Mouse (Mus musculus) ES-E14 (cell line): ENCODE results near the gene Rab7b. TPM values are rescaled to one million over a fixed set of nuclear protein-coding genes. Genes with fewer than 3 reads are reported as not detected.

Experiments used
- DNase-seq: peaks from one replicate; pipeline ENCODE4 v3.0.0-alpha.2; 2013; ENCODE audit warnings: low read depth, low spot score
- H3K27ac ChIP-seq: 2 replicates; pipeline ENCODE4 v1.5.1; 2012; ENCODE audit warnings: low read depth, mild to moderate bottlenecking, low read length, moderate library complexity, mixed read lengths; ENCODE audit not compliant: poor library complexity, insufficient read depth, severe bottlenecking
- H3K36me3 ChIP-seq: 2 replicates; pipeline ENCODE4 v1.6.1; 2012; ENCODE audit warnings: mild to moderate bottlenecking, low read length, moderate library complexity, mixed read lengths; ENCODE audit not compliant: control insufficient read depth, poor library complexity, insufficient read depth, severe bottlenecking
- H3K4me1 ChIP-seq, 2 experiments: fragments of 150-350 bp in 1 of 2; sonication (generic) in 1 of 2; 2 replicates each; pipeline ENCODE4 v1.6.1; 2012; ENCODE audit warnings: low read length in 2 of 2, mild to moderate bottlenecking in 1 of 2, mixed read lengths in 1 of 2; ENCODE audit not compliant: control insufficient read depth in 2 of 2, insufficient read depth in 2 of 2, poor library complexity in 1 of 2
- H3K4me3 ChIP-seq, 2 experiments: fragments of 150-350 bp in 1 of 2; sonication (generic) in 1 of 2; 2 replicates each; pipeline ENCODE4 v1.5.1; 2012; ENCODE audit warnings: low read length in 2 of 2, low read depth in 1 of 2, mild to moderate bottlenecking in 1 of 2, mixed read lengths in 1 of 2; ENCODE audit not compliant: insufficient read depth in 1 of 2, poor library complexity in 1 of 2, severe bottlenecking in 1 of 2
- H3K9ac ChIP-seq: 2 replicates; pipeline ENCODE4 v1.6.1; 2012; ENCODE audit warnings: low read depth, mild to moderate bottlenecking, low read length, mixed read lengths; ENCODE audit not compliant: poor library complexity, insufficient read depth, severe bottlenecking
- H3K9me3 ChIP-seq: fragments of 150-350 bp; sonication (generic); 2 replicates; pipeline ENCODE4 v1.6.1; 2012; ENCODE audit warnings: low read depth, mild to moderate bottlenecking, low read length; ENCODE audit not compliant: control insufficient read depth, insufficient read depth
- CHD2 ChIP-seq: IDR thresholded peaks from 2 replicates; pipeline ENCODE4 v1.6.1; 2014; ENCODE audit warnings: mild to moderate bottlenecking, low read depth, low read length, inconsistent platforms
- HCFC1 ChIP-seq: IDR thresholded peaks from 2 replicates; pipeline ENCODE4 v1.6.1; 2012; ENCODE audit warnings: low read length, inconsistent platforms, borderline replicate concordance; ENCODE audit not compliant: insufficient read depth
- MAFK ChIP-seq: IDR thresholded peaks from 2 replicates; pipeline ENCODE4 v1.6.1; 2014; ENCODE audit warnings: mild to moderate bottlenecking, low read depth, low read length, inconsistent platforms; ENCODE audit not compliant: insufficient read depth
- ZC3H11A ChIP-seq: IDR thresholded peaks from 2 replicates; pipeline ENCODE4 v1.6.1; 2012; ENCODE audit warnings: low read depth, mild to moderate bottlenecking, inconsistent platforms, low read length, borderline replicate concordance
- ZNF384 ChIP-seq: IDR thresholded peaks from 2 replicates; pipeline ENCODE4 v1.6.1; 2012; ENCODE audit warnings: low read depth, low read length, inconsistent platforms
- in situ Hi-C, 2 experiments: fragments of 600-800 bp; cut with MboI; formaldehyde crosslinking; loops; one replicate each; pipeline ENCODE4 v1.15.1; 2025; ENCODE audit warnings: low sequenced_read_pairs in 2 of 2, inconsistent platforms in 1 of 2; ENCODE audit not compliant: unreplicated experiment in 2 of 2
- total RNA-seq: library from RNA; depleted of rRNA; stranded (reverse); fragments of 300-350 nt; gene quantifications from 2 replicates; pipeline ENCODE4 v1.2.3, GENCODE M21; 2012

The Rab7b gene
- total RNA-seq, 1 experiment, result 0.18 TPM

DNA sequence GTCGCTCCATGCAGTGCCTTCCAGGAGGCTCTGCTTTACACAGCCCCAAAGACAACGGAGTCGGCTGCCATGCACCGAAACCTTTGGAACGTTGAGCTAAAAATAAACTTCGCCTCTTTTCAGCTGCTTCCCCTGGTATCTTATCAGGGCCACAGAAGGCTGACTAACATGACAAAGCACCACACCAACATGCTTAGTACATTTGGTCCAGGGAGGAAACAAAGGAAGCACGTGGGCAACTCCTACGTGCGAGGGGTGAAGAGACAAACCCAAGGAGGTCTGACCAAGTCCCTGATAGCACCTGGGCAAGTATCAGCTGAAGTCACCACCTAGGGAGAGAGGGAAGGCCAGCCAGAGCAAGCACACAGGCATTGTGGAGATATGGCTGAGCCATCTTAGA lies 48.0 kb downstream of the Rab7b start:
- Histone ChIP-seq H3K9ac (no peak overlapping the region), H3K4me1 (no peaks in the 10 kb centered on the region), H3K27ac (no peak overlapping the region), H3K4me3 (no peak overlapping the region), H3K36me3 (no peaks in the 10 kb centered on the region), H3K9me3 (peaks cover 2% of the 10 kb centered on the region; the same call in 1 of the 2 replicates)
- no peak for DNase-seq
- in situ Hi-C loops, result no loop called here
- TF ChIP-seq CHD2 (no peak), MAFK (no peak), ZNF384 (no peak), ZC3H11A (no peak), HCFC1 (no peak)

DNA sequence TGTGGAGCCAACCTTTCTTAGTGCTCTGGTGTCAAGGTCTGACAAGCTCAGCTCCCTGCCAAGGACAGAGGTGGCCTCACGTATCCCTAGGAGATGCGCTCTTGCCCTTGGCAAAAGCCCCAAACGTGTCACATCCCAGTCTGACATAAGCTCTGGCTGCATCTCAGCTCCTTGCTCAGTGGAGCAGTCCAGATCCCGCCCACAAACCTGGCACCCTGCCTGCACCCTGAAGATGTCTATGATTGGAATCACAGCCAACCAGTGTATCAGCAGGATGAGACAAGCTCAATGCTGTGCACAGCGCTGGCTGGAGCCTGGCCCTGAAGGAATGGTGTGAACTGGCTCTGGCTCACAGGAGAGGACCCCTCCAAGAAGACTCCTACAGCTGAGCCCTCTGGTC lies 48.8 kb downstream of the Rab7b start:
- no peak for DNase-seq
- no peaks in the 10 kb centered on the region for H3K36me3 ChIP-seq
- H3K9ac ChIP-seq, result no peak overlapping the region
- H3K9me3 ChIP-seq, result peaks cover 2% of the 10 kb centered on the region; the same call in 1 of the 2 replicates
- in situ Hi-C loops, result no loop called here
- H3K4me1 ChIP-seq, result no peaks in the 10 kb centered on the region
- H3K27ac ChIP-seq, result no peak overlapping the region
- no peak overlapping the region for H3K4me3 ChIP-seq
- TF ChIP-seq ZNF384 (no peak), CHD2 (no peak), MAFK (no peak), HCFC1 (no peak), ZC3H11A (no peak)

DNA sequence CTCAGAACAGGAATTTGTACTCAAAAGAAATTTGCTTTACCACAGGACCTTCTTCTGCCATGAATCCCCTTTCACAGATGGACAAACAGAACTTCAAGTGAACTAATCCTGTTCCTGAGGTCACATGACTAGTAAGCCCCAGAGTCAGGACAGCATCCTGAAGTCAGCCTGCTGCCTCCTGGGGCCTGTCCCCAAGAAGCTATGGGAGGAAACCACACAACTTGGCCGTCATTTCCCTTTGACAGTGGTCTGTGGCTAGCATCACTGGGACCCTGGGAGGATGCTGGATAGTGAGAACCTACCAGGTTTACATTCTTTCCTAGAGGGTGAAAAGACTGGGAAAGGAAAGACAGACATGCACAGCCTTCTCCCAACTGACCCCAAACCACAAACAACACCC lies 50.3 kb downstream of the Rab7b start:
- no peak overlapping the region for H3K4me3 ChIP-seq
- H3K9me3 ChIP-seq, result no peaks in the 10 kb centered on the region
- in situ Hi-C loops, result no loop called here
- no peak overlapping the region for H3K27ac ChIP-seq
- TF ChIP-seq ZC3H11A (no peak), CHD2 (no peak), HCFC1 (no peak), MAFK (no peak), ZNF384 (no peak)
- no peak for DNase-seq
- no peaks in the 10 kb centered on the region for H3K36me3 ChIP-seq
- no peak overlapping the region for H3K9ac ChIP-seq
- no peaks in the 10 kb centered on the region for H3K4me1 ChIP-seq

DNA sequence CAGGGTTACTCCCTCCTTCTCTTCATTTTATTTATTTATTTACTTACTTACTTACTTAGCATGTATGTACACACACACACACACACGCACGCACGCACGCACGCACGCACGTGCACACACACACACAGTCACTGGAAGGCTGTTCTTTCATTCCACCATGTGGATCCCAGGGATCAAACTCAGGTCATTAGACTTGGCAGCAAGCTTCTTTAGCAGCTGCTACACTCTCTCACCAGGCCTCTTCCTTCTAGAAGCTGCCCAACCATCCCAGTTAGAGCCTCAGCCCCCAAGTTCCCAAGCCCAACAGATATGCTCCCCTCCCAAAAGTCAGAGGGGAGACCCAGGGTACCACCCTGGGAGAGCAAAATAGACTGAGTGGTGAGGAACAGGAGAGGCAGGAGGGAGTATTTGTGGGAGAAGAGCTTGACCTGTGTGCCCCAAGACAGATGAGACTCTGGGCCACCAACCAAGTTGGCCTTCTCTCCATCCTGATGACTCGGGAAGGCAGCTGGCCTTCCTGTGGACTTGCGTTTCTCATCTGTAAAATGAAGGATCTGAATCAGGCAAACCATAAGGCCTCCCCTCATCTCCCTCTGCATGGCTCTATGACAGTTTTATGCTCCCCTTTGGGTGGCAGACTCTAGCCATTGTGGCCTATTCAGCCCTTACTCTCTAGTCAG lies 51.1 kb downstream of the Rab7b start:
- no peak for DNase-seq
- in situ Hi-C loops, result no loop called here
- Histone ChIP-seq H3K36me3 (no peaks in the 10 kb centered on the region), H3K9ac (no peak overlapping the region), H3K4me1 (no peaks in the 10 kb centered on the region), H3K4me3 (no peak overlapping the region), H3K27ac (no peak overlapping the region), H3K9me3 (no peaks in the 10 kb centered on the region)
- TF ChIP-seq ZNF384 (no peak), HCFC1 (no peak), MAFK (no peak), CHD2 (no peak), ZC3H11A (no peak)

DNA sequence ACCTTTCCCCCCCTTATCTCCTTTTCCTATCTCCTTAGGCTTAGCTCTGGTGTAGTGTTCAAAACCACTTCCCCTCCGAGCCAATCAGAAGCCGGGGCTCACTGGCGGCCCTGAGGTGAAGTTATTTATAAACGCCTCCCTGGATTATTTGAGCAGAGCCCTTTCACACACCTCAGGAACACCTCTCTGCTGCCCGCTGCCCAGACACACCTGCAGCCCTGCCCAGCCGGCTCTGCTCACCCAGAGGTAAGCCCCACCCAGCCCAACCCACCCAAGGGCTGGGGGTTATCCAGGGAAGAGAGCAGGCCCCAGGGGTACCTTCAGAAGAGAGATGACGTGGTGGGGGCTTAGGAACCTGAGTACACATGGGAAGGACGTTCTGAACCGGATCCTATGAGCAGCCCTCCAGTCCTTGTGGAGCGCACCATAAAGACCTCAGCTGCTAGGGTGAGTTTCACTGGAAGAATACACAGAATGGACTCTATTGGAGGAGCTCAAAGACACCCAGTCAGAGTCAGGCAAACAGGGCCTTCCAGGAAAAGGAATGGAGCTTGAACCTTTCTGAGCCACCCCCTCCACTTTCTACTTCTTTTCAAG lies 55.5 kb downstream of the Rab7b start, which contains the start of gene Slc26a9:
Gene Slc26a9, plus strand, starts transcription at position 155 of the 597 bp plus-strand sequence.
- in situ Hi-C loops, result no loop called here
- Histone ChIP-seq H3K9ac (no peak within 1 kb of the TSS), H3K36me3 (no peaks in the 10 kb centered on the region), H3K4me3 (no peak within 1 kb of the TSS), H3K9me3 (no peaks in the 10 kb centered on the region), H3K27ac (no peak within 1 kb of the TSS), H3K4me1 (peaks cover 0 to 20% of the 10 kb centered on the region in 2 experiments; a peak in 2 of 4 replicates)
- no peak for TF ChIP-seq MAFK
- TF ChIP-seq HCFC1, result no peak
- no peak for TF ChIP-seq ZNF384
- TF ChIP-seq ZC3H11A, result no peak
- TF ChIP-seq CHD2, result no peak
- DNase-seq, result no peak
